Mouse (Mus musculus) midbrain, postnatal 0 days (tissue): ENCODE data around the gene Stxbp4. TPM values are rescaled to one million over a fixed set of nuclear protein-coding genes. Genes with fewer than 3 reads are reported as not detected.
A peak's percentile ranks its signal among the peaks of the same experiment; 100 is the strongest.

Experiments used
- ATAC-seq: fragments of 200-750 bp; cut with Nextera tagmentation; 2 replicates; pipeline ENCODE4 v1.8.0; 2017; ENCODE audit warnings: moderate number of reproducible peaks, mild to moderate bottlenecking, moderate TSS enrichment, moderate library complexity; ENCODE audit not compliant: low FRiP score
- DNase-seq: peaks from one replicate; pipeline ENCODE4 v3.0.0-alpha.2; 2015; ENCODE audit warnings: low spot score
- H3K27ac ChIP-seq: fragments of 300-500 bp; sonication (generic); 2 replicates; pipeline ENCODE4 v1.5.1; 2014; ENCODE audit warnings: low read depth, mild to moderate bottlenecking, low read length, mixed read lengths
- H3K27me3 ChIP-seq: fragments of 300-500 bp; sonication (generic); 2 replicates; pipeline ENCODE4 v1.6.1; 2014; ENCODE audit warnings: low read length, control low read depth, mixed read lengths; ENCODE audit not compliant: insufficient read depth
- H3K36me3 ChIP-seq: fragments of 300-500 bp; sonication (generic); 2 replicates; pipeline ENCODE4 v1.6.1; 2014; ENCODE audit warnings: low read length, control low read depth, mixed read lengths; ENCODE audit not compliant: insufficient read depth
- H3K4me1 ChIP-seq: fragments of 300-500 bp; sonication (generic); 2 replicates; pipeline ENCODE4 v1.6.1; 2014; ENCODE audit warnings: mild to moderate bottlenecking, control low read depth, antibody characterized with exemption, low read length, mixed read lengths; ENCODE audit not compliant: insufficient read depth
- H3K4me2 ChIP-seq: fragments of 300-500 bp; sonication (generic); 2 replicates; pipeline ENCODE4 v1.6.1; 2014; ENCODE audit warnings: low read depth, mild to moderate bottlenecking, low read length, mixed read lengths; ENCODE audit not compliant: poor library complexity, severe bottlenecking
- H3K4me3 ChIP-seq: fragments of 300-500 bp; sonication (generic); 2 replicates; pipeline ENCODE4 v1.5.1; 2014; ENCODE audit warnings: low read depth, mild to moderate bottlenecking, low read length, moderate library complexity
- H3K9ac ChIP-seq: fragments of 300-500 bp; sonication (generic); replicated peaks from 2 replicates; pipeline ENCODE4 v1.6.1; 2014; ENCODE audit warnings: mild to moderate bottlenecking, low read length, moderate library complexity, mixed read lengths; ENCODE audit not compliant: poor library complexity, severe bottlenecking
- H3K9me3 ChIP-seq: fragments of 300-500 bp; sonication (generic); 2 replicates; pipeline ENCODE4 v1.6.1; 2016; ENCODE audit warnings: low read length, control low read depth
- CTCF ChIP-seq: IDR thresholded peaks from 2 replicates; pipeline ENCODE4 v1.5.1; 2016; ENCODE audit warnings: antibody characterized with exemption, mild to moderate bottlenecking
- WGBS: fragments of 180-500 bp; shearing (Covaris S2); extraction: QIAGEN DNeasy Blood & Tissue Kit; methylation state at CpG from one replicate; pipeline ENCODE4 v1.1.7; 2014; 5-methylcytosine and 5-hydroxymethylcytosine counted together
- polyA plus RNA-seq: library from polyadenylated mRNA; unstranded; fragments of >200 nt; fragmentation: Nextera tagmentation; extraction: Ambion mirVana; gene quantifications from 2 replicates; pipeline ENCODE4 v1.2.1, GENCODE M21; 2015
- total RNA-seq: library from RNA; depleted of rRNA; stranded (reverse); fragments of >200 nt; gene quantifications from 2 replicates; pipeline ENCODE4 v1.2.3, GENCODE M21; 2014

Stxbp4 gene
- total and polyA plus RNA-seq, 2 experiments from 2014 or later = 9.2 to 11.2 TPM

DNA sequence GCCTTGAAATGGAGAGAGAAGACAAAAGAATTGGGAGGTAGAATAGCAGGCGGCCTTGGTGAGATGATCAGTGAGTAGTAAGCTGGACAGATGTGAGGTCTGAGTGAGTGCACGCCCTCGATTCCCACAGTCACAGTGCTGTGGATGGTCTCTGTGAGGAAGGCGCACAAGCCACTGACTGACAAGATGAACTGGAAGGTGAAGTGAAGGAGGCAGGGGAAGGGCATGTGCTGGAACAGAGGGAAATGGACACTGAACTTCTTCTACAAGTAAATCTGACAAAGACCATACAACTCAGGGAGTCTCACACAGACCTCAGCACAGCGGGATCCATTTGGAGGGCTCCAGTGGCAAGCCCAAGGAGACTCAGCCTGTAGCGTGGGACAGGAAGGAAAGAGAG, 138.0 kb downstream of the Stxbp4 start:
- TF ChIP-seq CTCF = no peak
- Histone ChIP-seq H3K4me1 (0 out of 2 replicates have a peak, but pooled peaks cover 3% of the 10 kb centered on the region), H3K36me3 (no peaks in the 10 kb centered on the region), H3K27me3 (no peaks in the 10 kb centered on the region), H3K4me2 (no peak overlapping the region), H3K9ac (no peak overlapping the region), H3K4me3 (no peak overlapping the region), H3K27ac (no peak overlapping the region), H3K9me3 (no peaks in the 10 kb centered on the region)
- ATAC-seq (no peak), DNase-seq (no peak)
- WGBS = 98% methylated on average over 6 of the region's 6 CpGs

DNA sequence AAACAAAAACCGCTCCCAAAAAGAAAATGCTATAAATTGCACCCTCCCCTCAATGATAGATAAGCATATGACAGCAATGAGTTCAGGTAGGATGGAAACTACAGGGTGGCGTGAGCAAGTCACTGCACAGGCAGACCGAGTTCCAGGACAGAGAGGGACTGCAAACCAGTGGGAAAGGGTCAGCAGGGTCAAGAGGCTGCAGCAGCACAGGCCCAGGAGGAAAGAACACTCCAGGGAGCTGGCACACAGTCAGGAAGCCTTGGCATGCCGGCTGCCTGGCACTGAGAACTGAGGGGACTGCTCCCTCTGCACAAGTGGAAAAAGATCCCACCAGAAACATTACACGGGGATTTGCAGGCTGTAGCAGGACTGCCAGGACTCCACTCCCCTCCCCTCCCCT, 139.4 kb downstream of the Stxbp4 start:
- WGBS = 61% methylated on average over 5 of the region's 5 CpGs
- H3K9ac ChIP-seq = no peak overlapping the region
- no peak for ATAC-seq
- H3K27me3 ChIP-seq = no peaks in the 10 kb centered on the region
- peak; percentile 21 for DNase-seq
- 0 out of 2 replicates have a peak, but pooled peaks cover 3% of the 10 kb centered on the region for H3K4me1 ChIP-seq
- no peaks in the 10 kb centered on the region for H3K36me3 ChIP-seq
- no peak overlapping the region for H3K4me2 ChIP-seq
- H3K4me3 ChIP-seq = no peak overlapping the region
- no peak for TF ChIP-seq CTCF
- no peak overlapping the region for H3K27ac ChIP-seq
- H3K9me3 ChIP-seq = no peaks in the 10 kb centered on the region

DNA sequence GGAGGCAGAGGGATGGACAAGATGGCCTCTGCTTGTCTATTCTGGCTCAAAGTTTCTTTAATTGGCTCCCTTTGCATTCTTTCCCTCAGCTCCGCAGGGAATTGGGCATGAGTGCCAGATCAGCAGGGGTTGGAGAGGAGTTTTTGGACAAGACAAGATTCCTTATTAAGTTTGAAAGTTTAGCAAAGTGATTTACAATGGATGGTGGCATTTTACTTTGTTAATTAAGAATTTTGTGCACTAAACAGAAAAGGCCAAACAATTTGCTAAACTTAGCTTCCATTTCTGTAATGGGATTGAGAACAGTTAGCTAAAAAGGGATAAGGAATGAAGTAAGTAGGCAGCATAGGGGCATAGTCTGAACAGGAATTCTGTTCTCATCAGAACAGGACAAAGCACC, 142.9 kb downstream of the Stxbp4 start:
- Histone ChIP-seq H3K27ac (no peak overlapping the region), H3K4me3 (no peak overlapping the region), H3K27me3 (no peaks in the 10 kb centered on the region), H3K9me3 (no peaks in the 10 kb centered on the region), H3K9ac (no peak overlapping the region), H3K36me3 (peaks cover 2% of the 10 kb centered on the region; the same call in 1 of the 2 replicates), H3K4me1 (no peaks in the 10 kb centered on the region), H3K4me2 (no peak overlapping the region)
- WGBS = 59% methylated on average over 1 of the region's 1 CpGs
- DNase-seq (peak; percentile 2), ATAC-seq (no peak)
- TF ChIP-seq CTCF = no peak

DNA sequence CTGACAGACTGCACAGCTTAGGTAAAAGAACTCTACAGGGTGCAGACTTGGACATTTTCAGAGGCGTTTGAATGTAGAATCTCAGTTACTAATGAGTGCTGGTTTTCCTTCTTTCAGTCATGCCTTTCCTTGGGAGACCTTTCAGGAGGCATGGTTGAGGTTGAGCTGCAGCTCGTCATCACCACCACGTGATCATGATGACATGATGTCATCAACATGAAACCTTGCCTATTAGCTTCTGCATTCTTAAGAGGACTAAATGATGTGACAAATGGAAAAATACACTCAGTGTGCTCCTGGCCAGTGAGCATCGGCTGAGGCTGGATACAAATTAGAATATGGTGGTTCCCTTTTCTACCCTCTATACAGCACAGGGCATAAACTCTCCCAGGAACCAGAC, 145.4 kb downstream of the Stxbp4 start:
- H3K9me3 ChIP-seq = no peaks in the 10 kb centered on the region
- TF ChIP-seq CTCF = no peak
- peaks cover 2% of the 10 kb centered on the region; the same call in 1 of the 2 replicates for H3K36me3 ChIP-seq
- H3K9ac ChIP-seq = no peak overlapping the region
- no peak overlapping the region for H3K27ac ChIP-seq
- no peaks in the 10 kb centered on the region for H3K27me3 ChIP-seq
- WGBS = 93% methylated on average over 4 of the region's 4 CpGs
- no peaks in the 10 kb centered on the region for H3K4me1 ChIP-seq
- DNase-seq (no peak), ATAC-seq (no peak)
- no peak overlapping the region for H3K4me3 ChIP-seq
- H3K4me2 ChIP-seq = no peak overlapping the region

DNA sequence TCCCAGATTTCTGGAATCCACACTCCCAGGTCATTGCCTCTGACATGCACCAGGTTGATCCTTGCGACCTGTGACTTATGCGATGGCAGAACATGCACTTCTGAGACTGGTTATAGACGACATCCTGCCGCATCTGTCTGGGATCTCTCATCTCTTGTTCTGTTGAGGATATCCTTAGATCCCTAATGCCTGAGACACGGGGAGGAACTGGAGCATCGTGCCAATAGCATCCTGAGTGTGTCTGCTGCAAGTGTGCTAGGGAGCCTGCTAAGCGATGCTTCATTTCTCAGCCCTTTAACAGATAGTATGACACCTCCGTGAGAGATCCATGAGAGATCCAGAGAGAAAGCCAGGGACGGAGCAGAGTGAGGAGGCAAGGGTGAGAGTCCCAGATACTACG, 148.7 kb downstream of the Stxbp4 start:
- Histone ChIP-seq H3K27me3 (no peaks in the 10 kb centered on the region), H3K4me3 (no peak overlapping the region), H3K36me3 (peaks cover 2% of the 10 kb centered on the region; the same call in 1 of the 2 replicates), H3K9me3 (no peaks in the 10 kb centered on the region), H3K27ac (no peak overlapping the region), H3K4me1 (peaks cover 8% of the 10 kb centered on the region), H3K4me2 (no peak overlapping the region), H3K9ac (no peak overlapping the region)
- WGBS = 93% methylated on average over 10 of the region's 10 CpGs
- no peak for TF ChIP-seq CTCF
- ATAC-seq = no peak
- DNase-seq = no peak

DNA sequence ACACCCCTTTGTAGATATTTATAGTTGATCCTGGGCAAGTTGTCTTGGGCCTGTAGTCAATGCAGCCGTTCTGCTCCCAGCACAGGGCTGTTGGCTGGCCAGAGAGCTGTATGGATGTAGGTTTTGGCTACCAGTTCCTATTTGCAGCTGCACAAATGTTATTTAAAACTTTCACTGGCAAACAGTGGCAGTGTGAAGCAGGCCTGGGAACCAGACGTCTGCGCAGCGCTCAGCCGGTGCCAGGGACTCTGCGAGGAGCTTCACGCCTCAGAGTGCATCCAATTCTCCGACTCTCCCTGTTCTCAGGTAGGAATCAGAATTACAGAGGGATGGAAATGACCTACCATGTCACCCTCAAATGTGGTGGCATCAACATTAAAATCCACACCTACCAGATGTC, 150.2 kb downstream of the Stxbp4 start:
- WGBS = 94% methylated on average over 8 of the region's 8 CpGs
- Histone ChIP-seq H3K9me3 (no peaks in the 10 kb centered on the region), H3K4me2 (no peak overlapping the region), H3K4me3 (no peak overlapping the region), H3K4me1 (peaks cover 8% of the 10 kb centered on the region), H3K36me3 (peaks cover 2% of the 10 kb centered on the region; the same call in 1 of the 2 replicates), H3K27ac (no peak overlapping the region), H3K9ac (no peak overlapping the region), H3K27me3 (no peaks in the 10 kb centered on the region)
- DNase-seq = no peak
- no peak for TF ChIP-seq CTCF
- no peak for ATAC-seq
